Mouse (Mus musculus) kidney, adult 18-20 months (tissue): ENCODE measurements around the gene Fshr.

Experiments
- DNase-seq: peaks from one replicate; pipeline ENCODE4 v3.0.0; 2021

Fshr gene

DNA sequence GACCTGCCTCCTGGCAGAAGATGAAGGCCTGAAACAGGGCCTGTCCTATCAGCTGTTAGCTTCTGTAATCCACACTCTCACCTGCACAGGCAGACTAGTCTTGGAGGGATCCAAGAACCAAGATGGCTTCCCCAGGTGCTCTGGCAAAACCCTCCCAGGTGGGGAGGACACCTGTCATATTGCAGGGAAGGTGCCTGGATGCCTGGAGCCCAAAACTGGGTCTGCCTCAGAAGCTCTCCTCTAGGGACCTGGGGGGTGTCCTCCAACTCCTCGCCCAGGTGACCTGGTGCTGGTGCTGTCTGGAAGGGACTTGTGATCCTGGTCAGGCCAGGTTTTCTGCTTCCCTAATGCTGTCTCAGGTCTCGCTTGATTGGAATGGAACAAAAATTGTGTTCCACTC lies 167.5 kb downstream of the Fshr start:
- DNase-seq, result no peak

- DNase-seq, result no peak
Observed at GRCm38 (mm10) chr17:89019518-89019917, 181.0 kb downstream of the Fshr start.

GRCm38 (mm10) chr17:89017002-89017401 lies 183.5 kb downstream of the Fshr start:
- no peak for DNase-seq

DNA sequence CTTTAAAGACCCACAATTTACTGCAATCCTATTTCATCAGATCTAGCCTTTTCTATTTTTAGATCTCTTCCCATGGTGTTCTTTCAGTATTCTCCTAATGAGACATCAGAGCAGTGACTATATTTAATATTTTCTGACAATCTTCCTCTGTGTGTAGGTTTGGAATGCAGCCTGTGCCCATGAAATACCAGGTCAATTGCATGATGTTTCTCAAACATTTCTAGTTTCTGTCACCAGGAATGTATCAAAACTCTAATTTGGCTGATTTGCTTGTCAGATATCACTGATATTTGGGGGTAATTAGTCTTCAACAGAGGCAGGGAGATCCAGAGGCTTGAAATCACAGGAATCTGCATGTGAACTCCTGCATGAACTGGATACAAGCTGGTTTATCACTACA lies 186.8 kb downstream of the Fshr start:
- no peak for DNase-seq

- no peak for DNase-seq
Observed at GRCm38 (mm10) chr17:89009117-89009516, 191.4 kb downstream of the Fshr start.

- no peak for DNase-seq
Observed at GRCm38 (mm10) chr17:89008680-89009079, 191.8 kb downstream of the Fshr start.

GRCm38 (mm10) chr17:89005959-89006358 lies 194.5 kb downstream of the Fshr start:
- DNase-seq, result no peak

DNA sequence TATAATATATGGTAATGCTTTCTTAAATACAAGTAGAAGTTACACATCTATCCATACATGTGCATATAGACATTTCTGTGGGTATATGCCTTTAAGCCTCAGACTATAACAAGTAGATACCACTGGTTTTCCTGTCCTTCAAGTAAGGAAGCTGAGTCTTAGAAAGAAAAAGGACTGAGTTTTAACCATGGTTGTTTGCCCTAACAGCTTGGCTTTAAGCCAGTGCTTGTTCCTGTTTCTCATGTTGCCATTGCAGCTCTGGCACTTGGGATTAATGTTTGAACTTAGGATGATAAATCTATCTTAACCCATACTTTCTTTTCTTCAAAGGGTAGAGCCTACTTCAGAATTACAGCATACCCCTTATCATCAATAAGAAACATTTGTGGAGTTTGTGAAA lies 200.6 kb downstream of the Fshr start:
- no peak for DNase-seq

DNA sequence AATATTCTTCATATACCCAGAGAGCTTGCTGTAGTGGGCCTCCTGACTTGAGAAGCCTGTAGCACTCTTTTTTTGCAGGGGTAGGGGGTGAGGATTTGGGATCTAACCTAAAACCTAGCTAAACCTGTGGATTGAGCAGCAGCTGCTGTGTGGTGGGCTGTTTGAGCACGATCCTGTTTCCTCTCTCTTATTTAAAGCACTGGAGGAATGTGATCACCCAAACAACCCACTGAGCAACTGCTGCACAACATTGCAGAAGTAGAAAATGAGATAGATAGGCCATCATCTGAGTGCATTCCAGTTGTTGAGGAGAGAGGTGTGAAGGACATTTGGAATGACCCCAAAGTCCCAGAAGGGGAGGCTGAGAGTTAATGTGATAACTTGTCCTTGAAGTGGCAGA lies 202.2 kb downstream of the Fshr start:
- DNase-seq, result no peak

DNA sequence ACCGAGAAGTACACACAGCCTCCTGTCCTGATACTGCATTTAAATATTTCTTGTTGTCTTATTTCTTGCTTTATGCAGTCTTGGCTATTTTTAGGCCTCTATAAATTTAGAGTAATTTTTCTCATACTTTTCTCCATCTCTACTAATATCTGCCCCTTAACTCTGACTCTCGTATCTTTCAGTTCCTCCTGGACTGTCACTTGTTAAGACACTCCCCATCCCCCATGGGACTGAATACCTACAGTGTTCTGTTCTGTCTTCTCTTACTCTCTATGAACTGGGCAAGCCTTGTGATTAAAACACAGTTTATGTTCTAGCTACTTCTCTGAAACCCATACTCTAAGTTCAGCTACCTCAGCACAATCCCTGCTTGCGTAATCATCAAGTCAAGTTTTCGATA lies 209.2 kb downstream of the Fshr start:
- DNase-seq, result no peak

DNA sequence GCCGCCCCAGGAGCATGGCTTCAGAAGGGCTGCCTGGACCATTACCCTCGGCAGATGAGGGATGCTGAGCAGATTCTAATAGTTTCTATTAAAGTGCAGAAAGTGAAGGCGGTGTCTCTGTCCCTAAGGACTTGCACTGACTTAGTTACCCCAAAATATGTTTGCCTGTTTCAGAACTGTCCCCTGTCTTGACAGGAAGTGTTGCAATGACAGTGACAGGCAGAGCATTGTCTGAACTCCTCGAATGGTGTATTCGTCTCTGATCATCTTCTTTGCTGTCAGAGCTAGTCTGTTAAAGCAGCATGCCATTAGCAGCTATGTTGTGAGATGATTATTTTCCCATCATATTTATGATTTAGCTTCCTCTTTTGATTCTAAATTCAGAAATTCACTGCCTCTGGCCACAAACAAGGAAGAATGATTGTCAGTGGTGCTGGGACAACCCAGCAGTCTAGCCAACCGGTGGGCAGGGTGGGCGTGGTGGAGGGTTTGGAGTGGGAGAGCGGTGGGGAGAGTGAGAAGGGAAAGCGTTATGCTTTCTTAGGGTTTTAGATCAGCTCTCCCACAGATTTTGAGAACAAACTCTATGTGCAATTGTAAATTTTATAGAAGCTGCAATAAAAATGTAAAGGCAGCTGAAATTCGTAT lies 219.6 kb downstream of the Fshr start:
- no peak for DNase-seq

GRCm38 (mm10) chr17:88974538-88974937 lies 225.9 kb downstream of the Fshr start:
- no peak for DNase-seq

GRCm38 (mm10) chr17:88966028-88966427 lies 234.4 kb downstream of the Fshr start:
- DNase-seq, result no peak

DNA sequence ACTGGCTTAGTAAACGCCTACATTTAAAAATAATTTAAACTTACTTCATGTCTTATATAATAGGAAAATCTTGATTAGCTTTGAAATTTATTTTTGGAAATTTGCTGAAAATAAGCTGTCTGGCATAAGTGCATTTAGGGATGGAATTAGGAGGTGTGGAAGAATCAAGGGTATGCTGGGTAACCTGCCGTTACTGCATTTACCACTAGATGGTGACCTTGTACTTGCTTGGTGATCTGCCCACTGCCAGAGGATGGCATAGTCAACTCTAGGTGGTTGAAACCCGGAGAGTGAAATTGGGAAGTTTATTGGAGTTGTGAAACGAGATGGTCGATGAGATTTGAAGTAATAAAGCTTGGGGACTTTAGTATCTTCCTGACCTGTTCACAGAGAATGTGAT lies 246.5 kb downstream of the Fshr start:
- peak; percentile 6 for DNase-seq

DNA sequence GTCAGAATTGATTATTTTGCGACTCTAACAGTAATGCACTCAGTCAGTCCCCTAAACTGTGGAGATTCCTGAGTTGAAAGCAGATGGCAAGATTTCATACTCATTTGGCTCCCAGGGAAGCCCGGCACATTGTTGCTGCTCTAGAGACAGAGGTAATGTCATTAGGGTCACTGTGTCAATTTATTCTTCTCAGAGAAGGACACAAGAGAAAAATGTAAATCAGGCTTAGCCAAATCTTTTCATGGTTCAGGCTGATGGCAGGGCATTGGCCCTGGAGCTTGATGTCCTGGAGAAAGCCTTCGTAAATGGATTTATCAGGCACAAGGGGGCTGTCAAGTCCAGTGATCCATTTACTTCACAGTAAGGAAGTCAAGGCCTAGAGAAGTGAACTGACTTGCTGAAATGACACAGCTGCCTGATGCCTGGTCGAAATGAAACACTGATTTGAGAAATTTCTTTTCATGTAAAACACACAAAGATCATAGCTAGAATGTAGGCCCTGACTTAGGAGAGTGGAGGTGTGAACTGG lies 262.3 kb downstream of the Fshr start:
- DNase-seq, result no peak

- no peak for DNase-seq
Observed at GRCm38 (mm10) chr17:88937341-88938152, 262.9 kb downstream of the Fshr start.

GRCm38 (mm10) chr17:88936941-88937340 lies 263.5 kb downstream of the Fshr start:
- no peak for DNase-seq
